Mouse (Mus musculus) kidney, postnatal 4 days (tissue): ENCODE results near the gene Plxna4.

Experiments
- DNase-seq, 2 experiments: peaks; one replicate each; pipeline ENCODE4 v3.0.0; 2021; ENCODE audit warnings: mixed read lengths in 2 of 2

Plxna4 gene

GRCm38 (mm10) chr6:32144771-32145170 is 443.2 kb downstream of the Plxna4 start:
- no peak for DNase-seq

GRCm38 (mm10) chr6:32139537-32139936 is 448.5 kb downstream of the Plxna4 start:
- no peak for DNase-seq

- peak in 1 of 2 experiments; percentile 6 for DNase-seq
These were observed 461.1 kb downstream of the Plxna4 start for GRCm38 (mm10) chr6:32126914-32127313.

- DNase-seq, result no peak
These were observed 465.3 kb downstream of the Plxna4 start for GRCm38 (mm10) chr6:32122584-32123265.

GRCm38 (mm10) chr6:32120931-32121330 is 467.1 kb downstream of the Plxna4 start:
- no peak for DNase-seq

- no peak for DNase-seq
These were observed 478.8 kb downstream of the Plxna4 start for GRCm38 (mm10) chr6:32109207-32109606.

GRCm38 (mm10) chr6:32105547-32106275 is 482.3 kb downstream of the Plxna4 start:
- no peak for DNase-seq
